Mouse (Mus musculus) lung, adult 2 months (tissue): ENCODE results near the gene Kcnip3.

Experiments
- CTCF ChIP-seq: fragments of 200-500 bp; IDR thresholded peaks from 2 replicates; pipeline ENCODE4 v1.5.1; 2011; ENCODE audit warnings: mild to moderate bottlenecking, low read length, control low read depth; ENCODE audit not compliant: insufficient read depth
- POLR2A ChIP-seq: fragments of 200-500 bp; IDR thresholded peaks from 2 replicates; pipeline ENCODE4 v1.6.1; 2011; ENCODE audit warnings: low read depth, mild to moderate bottlenecking, control low read depth, low read length, borderline replicate concordance; ENCODE audit errors: extremely low read depth

- TF ChIP-seq CTCF, result no peak
- no peak for TF ChIP-seq POLR2A
Observed at GRCm38 (mm10) chr2:127433487-127434295, 88.2 kb downstream of the Kcnip3 start.
